Mouse (Mus musculus) liver, embryonic 14.5 days (tissue): ENCODE measurements around the gene Tiam2.

ENCODE experiments used
- CTCF ChIP-seq: IDR thresholded peaks from 2 replicates; pipeline ENCODE4 v1.5.1; 2016; ENCODE audit warnings: antibody characterized with exemption, low read depth, control low read depth
- EP300 ChIP-seq: IDR thresholded peaks from 2 replicates; pipeline ENCODE4 v1.6.1; 2016; ENCODE audit warnings: antibody characterized with exemption, low read depth

GRCm38 (mm10) chr17:3557331-3558311 lies 231.2 kb downstream of the Tiam2 start, which contains the start of gene Tfb1m:
- TF ChIP-seq CTCF (no peak), EP300 (no peak)
